Mouse (Mus musculus) MEL (cell line): ENCODE results near the gene Psmd3. TPM values are rescaled to one million over a fixed set of nuclear protein-coding genes. Genes with fewer than 3 reads are reported as not detected.
"Not testable (repeated sequence)": the region's sequence is repeated elsewhere in the genome, so short reads cannot be mapped to it uniquely, and the experiment has no call there.

Experiments used
- DNase-seq: peaks from one replicate; pipeline ENCODE4 v3.0.0; 2011; ENCODE audit warnings: low read depth, low spot score
- H3K27ac ChIP-seq: 2 replicates; pipeline ENCODE4 v1.5.1; 2012; ENCODE audit warnings: low read depth, mild to moderate bottlenecking, control low read depth, low read length, moderate library complexity; ENCODE audit not compliant: control insufficient read depth
- H3K27me3 ChIP-seq, 2 experiments: fragments of 150-350 bp in 1 of 2; sonication (generic) in 1 of 2; 2 replicates each; pipeline ENCODE4 v1.6.1; 2012; ENCODE audit warnings: low read length in 2 of 2, mild to moderate bottlenecking in 2 of 2, improper control_type of control experiment in 1 of 2, moderate library complexity in 1 of 2; ENCODE audit not compliant: insufficient read depth in 2 of 2, control insufficient read depth in 1 of 2
- H3K36me3 ChIP-seq, 2 experiments: 2 replicates each; pipeline ENCODE4 v1.6.1; 2012 to 2014; ENCODE audit warnings: low read length in 2 of 2, improper control_type of control experiment in 1 of 2, inconsistent platforms in 1 of 2, mild to moderate bottlenecking in 1 of 2; ENCODE audit not compliant: insufficient read depth in 2 of 2, control insufficient read depth in 1 of 2
- H3K4me1 ChIP-seq, 2 experiments: fragments of 150-350 bp in 1 of 2; sonication (generic) in 1 of 2; 2 replicates each; pipeline ENCODE4 v1.6.1; 2012; ENCODE audit warnings: low read length in 2 of 2, improper control_type of control experiment in 1 of 2, mild to moderate bottlenecking in 1 of 2; ENCODE audit not compliant: insufficient read depth in 2 of 2, control insufficient read depth in 1 of 2
- H3K4me3 ChIP-seq, 2 experiments: fragments of 150-350 bp in 1 of 2; sonication (generic) in 1 of 2; 2 replicates each; pipeline ENCODE4 v1.5.1; 2012; ENCODE audit warnings: low read depth in 2 of 2, low read length in 2 of 2, mild to moderate bottlenecking in 2 of 2, moderate library complexity in 2 of 2, control low read depth in 1 of 2, improper control_type of control experiment in 1 of 2; ENCODE audit not compliant: control insufficient read depth in 1 of 2, insufficient read depth in 1 of 2
- H3K79me2 ChIP-seq: 2 replicates; pipeline ENCODE4 v1.6.1; 2012; ENCODE audit warnings: mild to moderate bottlenecking, low read length, moderate library complexity; ENCODE audit not compliant: control insufficient read depth, poor library complexity, insufficient read depth
- H3K9ac ChIP-seq: 2 replicates; pipeline ENCODE4 v1.6.1; 2012; ENCODE audit warnings: low read depth, mild to moderate bottlenecking, control low read depth, low read length, moderate library complexity; ENCODE audit not compliant: control insufficient read depth, poor library complexity, severe bottlenecking
- H3K9me3 ChIP-seq: fragments of 150-350 bp; sonication (generic); replicated peaks from 2 replicates; pipeline ENCODE4 v1.6.1; 2012; ENCODE audit warnings: mild to moderate bottlenecking, low read length, improper control_type of control experiment, moderate library complexity; ENCODE audit not compliant: insufficient read depth
- CTCF ChIP-seq, 3 experiments: IDR thresholded peaks in 2 of 3; conservative IDR thresholded peaks in 1 of 3; 2 replicates each; pipeline ENCODE4 v1.5.1; 2011 to 2012; ENCODE audit warnings: low read length in 3 of 3, low read depth in 2 of 3, mild to moderate bottlenecking in 2 of 3, improper control_type of control experiment in 1 of 3, inconsistent platforms in 1 of 3, mixed read lengths in 1 of 3, moderate library complexity in 1 of 3; ENCODE audit not compliant: control insufficient read depth in 1 of 3, insufficient read depth in 1 of 3, poor library complexity in 1 of 3, severe bottlenecking in 1 of 3
- EP300 ChIP-seq, 2 experiments: IDR thresholded peaks; 2 replicates each; pipeline ENCODE4 v1.6.1; 2011; ENCODE audit warnings: improper control_type of control experiment in 2 of 2, low read length in 2 of 2, low read depth in 1 of 2, mild to moderate bottlenecking in 1 of 2
- ETS1 ChIP-seq: IDR thresholded peaks from 2 replicates; pipeline ENCODE4 v1.6.1; 2012; ENCODE audit warnings: low read depth, mild to moderate bottlenecking, inconsistent platforms, low read length, improper control_type of control experiment, moderate library complexity
- GABPA ChIP-seq: IDR thresholded peaks from 2 replicates; pipeline ENCODE4 v1.6.1; 2012; ENCODE audit warnings: low read depth, mild to moderate bottlenecking, inconsistent platforms, low read length, improper control_type of control experiment, moderate library complexity
- GATA1 ChIP-seq: IDR thresholded peaks from 2 replicates; pipeline ENCODE4 v1.6.1; 2011; ENCODE audit warnings: low read depth, low read length, improper control_type of control experiment
- HCFC1 ChIP-seq: IDR thresholded peaks from 2 replicates; pipeline ENCODE4 v1.6.1; 2012; ENCODE audit warnings: low read depth, mild to moderate bottlenecking, inconsistent platforms, low read length, improper control_type of control experiment, moderate library complexity
- JUND ChIP-seq: IDR thresholded peaks from 2 replicates; pipeline ENCODE4 v1.6.1; 2011; ENCODE audit warnings: low read depth, mild to moderate bottlenecking, improper control_type of control experiment, low read length
- KAT2A ChIP-seq: conservative IDR thresholded peaks from 2 replicates; pipeline ENCODE4 v1.6.1; 2012; ENCODE audit warnings: low read depth, low read length, improper control_type of control experiment, inconsistent platforms
- MAZ ChIP-seq: IDR thresholded peaks from 2 replicates; pipeline ENCODE4 v1.6.1; 2012; ENCODE audit warnings: low read depth, mild to moderate bottlenecking, inconsistent platforms, low read length, improper control_type of control experiment
- NELFE ChIP-seq: IDR thresholded peaks from 2 replicates; pipeline ENCODE4 v1.6.1; 2011; ENCODE audit warnings: low read depth, low read length, improper control_type of control experiment
- POLR2AphosphoS2 ChIP-seq: IDR thresholded peaks from 2 replicates; pipeline ENCODE4 v1.6.1; 2011; ENCODE audit warnings: low read length, improper control_type of control experiment
- RAD21 ChIP-seq: IDR thresholded peaks from 2 replicates; pipeline ENCODE4 v1.6.1; 2011; ENCODE audit warnings: mild to moderate bottlenecking, low read depth, low read length, improper control_type of control experiment
- TAL1 ChIP-seq: IDR thresholded peaks from 2 replicates; pipeline ENCODE4 v1.6.1; 2012; ENCODE audit warnings: mild to moderate bottlenecking, inconsistent platforms, low read length, moderate library complexity, mixed read lengths
- TCF12 ChIP-seq: IDR thresholded peaks from 2 replicates; pipeline ENCODE4 v1.6.1; 2014; ENCODE audit warnings: low read depth, mild to moderate bottlenecking, inconsistent platforms, low read length, improper control_type of control experiment, moderate library complexity
- ZKSCAN1 ChIP-seq: IDR thresholded peaks from 2 replicates; pipeline ENCODE4 v1.6.1; 2012; ENCODE audit warnings: low read depth, mild to moderate bottlenecking, inconsistent platforms, low read length, improper control_type of control experiment, moderate library complexity
- ZNF384 ChIP-seq: IDR thresholded peaks from 2 replicates; pipeline ENCODE4 v1.6.1; 2012; ENCODE audit warnings: low read depth, mild to moderate bottlenecking, inconsistent platforms, low read length, improper control_type of control experiment
- polyA plus RNA-seq, 2 experiments: library from polyadenylated mRNA; stranded (reverse) in 1 of 2; unstranded in 1 of 2; fragments of >175 nt in 1 of 2; fragments of >200 nt in 1 of 2; gene quantifications; 2 replicates each; pipeline versions ENCODE4 v1.2.1 to v1.2.4; 2012; ENCODE audit warnings: low replicate concordance in 2 of 2, low read depth in 1 of 2; ENCODE audit not compliant: insufficient read length in 2 of 2, insufficient read depth in 1 of 2, missing spikeins in 1 of 2
- total RNA-seq: library from RNA; depleted of rRNA; stranded (reverse); fragments of 300-350 nt; gene quantifications from 2 replicates; pipeline ENCODE4 v1.2.3, GENCODE M21; 2012

Gene Psmd3
- total and polyA plus RNA-seq, 3 experiments: 214 to 417 (median 350) TPM

DNA sequence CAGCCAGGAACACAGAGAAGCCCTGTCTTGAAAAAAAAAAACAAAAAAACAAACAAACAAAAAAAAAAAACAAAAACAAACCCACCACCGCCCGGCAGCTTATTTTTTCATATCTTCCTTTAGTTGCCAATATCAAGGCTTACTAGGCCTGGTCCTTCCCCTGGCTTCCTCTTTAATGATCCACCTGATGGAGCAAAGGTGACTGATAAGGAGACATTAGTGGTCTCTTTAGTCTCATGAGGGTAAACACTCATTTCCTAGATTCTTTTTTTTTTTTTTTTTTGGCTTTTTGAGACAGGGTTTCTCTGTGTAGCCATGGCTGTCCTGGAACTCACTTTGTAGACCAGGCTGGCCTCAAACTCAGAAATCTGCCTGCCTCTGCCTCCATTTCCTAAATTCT is 54.9 kb downstream of the Psmd3 start:
- DNase-seq: peak; percentile 58
- peaks cover 9 to 26% of the 10 kb centered on the region in 2 experiments for H3K4me1 ChIP-seq
- TF ChIP-seq TAL1 (peak; percentile 15; the same call in 1 of the 2 replicates), ZNF384 (peak; percentile 90), ETS1 (peak; percentile 29; the same call in 1 of the 2 replicates), GATA1 (peak; percentile 67)

DNA sequence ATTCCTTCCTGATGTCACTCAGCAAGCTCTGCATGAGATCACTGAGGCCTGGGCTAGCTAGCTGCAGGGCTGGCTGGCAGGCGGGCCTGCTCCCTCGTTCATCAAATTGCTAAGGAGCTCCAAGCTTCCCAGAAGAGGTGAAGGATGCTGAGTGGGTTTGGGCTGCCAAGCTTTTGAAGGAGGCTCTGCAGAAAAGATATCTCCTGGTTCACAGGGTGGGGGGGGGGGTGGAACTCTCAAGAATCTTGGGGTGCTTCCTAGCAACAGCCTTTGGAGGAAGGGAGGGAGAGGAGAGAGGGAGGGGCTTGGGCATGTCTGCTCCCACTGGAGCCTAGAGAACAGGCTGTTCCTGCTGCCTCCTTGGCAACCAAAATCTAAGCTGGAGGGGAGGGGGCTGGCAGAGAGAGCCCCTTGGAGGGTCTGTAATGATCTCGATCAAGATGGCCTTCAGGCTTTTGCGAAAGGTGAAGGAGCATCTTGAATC is 56.1 kb downstream of the Psmd3 start:
- H3K36me3 ChIP-seq: peaks cover 0 to 21% of the 10 kb centered on the region in 2 experiments; a peak in 2 of 4 replicates
- no peak overlapping the region for H3K4me3 ChIP-seq
- H3K27ac ChIP-seq: no peak overlapping the region
- H3K4me1 ChIP-seq: peaks cover 9 to 32% of the 10 kb centered on the region in 2 experiments
- TF ChIP-seq NELFE (no peak), HCFC1 (no peak), KAT2A (no peak), MAZ (no peak), JUND (no peak), TCF12 (no peak), ZKSCAN1 (no peak), EP300 (IDR thresholded peaks at IDR 0.05; ENCODE audit: low read depth in 1 of 2, low read length in 2 of 2) (no peak), GATA1 (no peak), POLR2AphosphoS2 (no peak), GABPA (no peak), RAD21 (no peak), ZNF384 (no peak), CTCF (IDR thresholded peaks at IDR 0.05 in 2 of 3, conservative IDR thresholded peaks at IDR 0.05 in 1 of 3; ENCODE audit: control insufficient read depth in 1 of 3, insufficient read depth in 1 of 3, low read depth in 2 of 3, low read length in 3 of 3, poor library complexity in 1 of 3, severe bottlenecking in 1 of 3) (no peak)
- TF ChIP-seq, all 39 proteins: peak for 0
- Histone ChIP-seq H3K9me3 (no peaks in the 10 kb centered on the region), H3K9ac (no peak overlapping the region), H3K79me2 (peaks cover 6% of the 10 kb centered on the region; the same call in 1 of the 2 replicates), H3K27me3 (no peaks in the 10 kb centered on the region)
- DNase-seq: peak; percentile 40

More for the DNA sequence above, 54.9 kb downstream of the Psmd3 start:
- H3K9ac ChIP-seq, H3K27ac ChIP-seq, H3K27me3 ChIP-seq, H3K9me3 ChIP-seq, H3K79me2 ChIP-seq, H3K4me3 ChIP-seq: not testable (repeated sequence)
- H3K36me3 ChIP-seq: peaks cover 0 to 18% of the 10 kb centered on the region in 2 experiments; a peak in 2 of 4 replicates
